ENCODE assay signal across 24 mouse cellular contexts in the genomic region with DNA sequence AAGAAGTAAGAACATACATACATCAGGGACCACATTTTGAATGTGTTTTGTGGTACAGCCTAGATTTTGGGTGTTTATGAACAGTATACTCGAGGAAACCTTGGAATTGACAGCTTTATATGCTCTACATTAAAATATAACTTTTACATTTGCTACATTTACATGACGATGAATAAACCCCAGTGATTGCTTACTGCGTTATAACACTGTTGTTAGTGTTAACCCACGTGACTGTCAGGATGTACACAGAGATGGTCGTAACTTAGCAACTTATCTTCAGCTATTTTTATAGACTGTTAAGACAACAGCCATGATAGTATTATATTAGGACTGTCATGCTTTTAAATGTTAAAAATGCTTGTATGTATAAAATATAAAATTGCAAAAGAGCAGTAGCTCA. TPM values are rescaled to one million over a fixed set of nuclear protein-coding genes. Genes with fewer than 3 reads are reported as not detected.
A peak's percentile ranks its signal among the peaks of the same experiment; 100 is the strongest.
DNase-seq lines count a peak whose midpoint lies in the region; ATAC-seq and TF ChIP-seq lines count a peak whose summit lies in the region.
"Not testable (repeated sequence)": the region's sequence is repeated elsewhere in the genome, so short reads cannot be mapped to it uniquely, and the experiment has no call there.
"Had no signal": no experiment of that assay in that cellular context is flagged by ENCODE, and none has a peak within 500 bp of the region (broad histone marks: within the 10 kb centered on the region; RNA-seq: fewer than 3 reads in every experiment).

No protein-coding gene starts in this region.

- 60% methylated on average over 5 of the region's 5 CpGs for WGBS in embryonic facial prominence, embryonic 11.5 days
- WGBS in forebrain, embryonic 14.5 days, result 60% methylated on average over 5 of the region's 5 CpGs
- WGBS in heart, embryonic 16.5 days, result 45% methylated on average over 5 of the region's 5 CpGs
- 60% methylated on average over 5 of the region's 5 CpGs for WGBS in hindbrain, postnatal 0 days
- WGBS in limb, embryonic 11.5 days, result 64% methylated on average over 5 of the region's 5 CpGs
- 64% methylated on average over 5 of the region's 5 CpGs for WGBS in midbrain, embryonic 11.5 days
- 66% methylated on average over 5 of the region's 5 CpGs for WGBS in neural tube, embryonic 11.5 days

- not testable (repeated sequence) for H3K4me3 ChIP-seq in embryonic facial prominence, embryonic 11.5 days (ENCODE audit: low read depth, low read length); forebrain, embryonic 14.5 days (ENCODE audit: low read depth, low read length); heart, embryonic 16.5 days (ENCODE audit: low read length); hindbrain, postnatal 0 days (ENCODE audit: low read length); limb, embryonic 11.5 days (ENCODE audit: low read depth, low read length); midbrain, embryonic 11.5 days (ENCODE audit: low read depth, low read length); neural tube, embryonic 11.5 days (ENCODE audit: low read depth, low read length)

- not testable (repeated sequence) for DNase-seq in embryonic facial prominence, embryonic 11.5 days (ENCODE audit: low spot score); forebrain, embryonic 14.5 days (ENCODE audit: low spot score); limb, embryonic 11.5 days (ENCODE audit: low spot score); midbrain, embryonic 11.5 days (ENCODE audit: low spot score, missing footprints); neural tube, embryonic 11.5 days (ENCODE audit: low spot score)
- DNase-seq in hindbrain, postnatal 0 days (ENCODE audit: low spot score), result peak; percentile 1
- peak; percentile 1 for DNase-seq in yolk sac, embryonic 10.5 days (ENCODE audit: low spot score)

- not testable (repeated sequence) for H3K27me3 ChIP-seq in embryonic facial prominence, embryonic 11.5 days (ENCODE audit: control insufficient read depth, insufficient read depth, low read length); forebrain, embryonic 14.5 days (replicated peaks; ENCODE audit: control insufficient read depth, insufficient read depth, low read length); heart, embryonic 16.5 days (ENCODE audit: control insufficient read depth, insufficient read depth, low read length); hindbrain, postnatal 0 days (ENCODE audit: insufficient read depth, low read length); limb, embryonic 11.5 days (ENCODE audit: control insufficient read depth, insufficient read depth, low read length); midbrain, embryonic 11.5 days (ENCODE audit: control insufficient read depth, insufficient read depth, low read length); neural tube, embryonic 11.5 days (ENCODE audit: control insufficient read depth, insufficient read depth, low read length)

- not testable (repeated sequence) for H3K4me1 ChIP-seq in embryonic facial prominence, embryonic 11.5 days (ENCODE audit: control insufficient read depth, insufficient read depth, low read length); forebrain, embryonic 14.5 days (ENCODE audit: control insufficient read depth, insufficient read depth, low read length); heart, embryonic 16.5 days (ENCODE audit: control insufficient read depth, insufficient read depth, low read length); hindbrain, postnatal 0 days (ENCODE audit: insufficient read depth, low read length); limb, embryonic 11.5 days (ENCODE audit: control insufficient read depth, insufficient read depth, low read length); midbrain, embryonic 11.5 days (ENCODE audit: control insufficient read depth, insufficient read depth, low read length); neural tube, embryonic 11.5 days (ENCODE audit: control insufficient read depth, insufficient read depth, low read length)

- ATAC-seq in embryonic facial prominence, embryonic 11.5 days (replicated peaks; ENCODE audit: insufficient number of reproducible peaks, low FRiP score, low TSS enrichment, low read depth), result peak; percentile 48; the same call in 1 of the 2 replicates
- peak; percentile 50; the same call in 1 of the 2 replicates for ATAC-seq in forebrain, embryonic 14.5 days
- 0 out of 2 replicates have a peak, but pooled peaks have one; percentile 23 for ATAC-seq in heart, embryonic 16.5 days (replicated peaks; ENCODE audit: extremely low read depth, insufficient read depth, low FRiP score)
- 0 out of 2 replicates have a peak, but pooled peaks have one; percentile 58 for ATAC-seq in hindbrain, postnatal 0 days
- ATAC-seq in limb, embryonic 11.5 days (ENCODE audit: insufficient number of reproducible peaks, low FRiP score, low TSS enrichment, low read depth), result 0 out of 2 replicates have a peak, but pooled peaks have one; percentile 56
- peak; percentile 64 for ATAC-seq in midbrain, embryonic 11.5 days (ENCODE audit: low FRiP score)
- peak; percentile 56; the same call in 1 of the 2 replicates for ATAC-seq in neural tube, embryonic 11.5 days (ENCODE audit: insufficient read depth, low FRiP score, low TSS enrichment)

- H3K27ac ChIP-seq in embryonic facial prominence, embryonic 11.5 days (replicated peaks; ENCODE audit: low read depth, low read length); forebrain, embryonic 14.5 days (ENCODE audit: low read depth, low read length); heart, embryonic 16.5 days (ENCODE audit: low read length); hindbrain, postnatal 0 days; limb, embryonic 11.5 days (replicated peaks; ENCODE audit: low read depth, low read length); midbrain, embryonic 11.5 days (ENCODE audit: low read depth, low read length); neural tube, embryonic 11.5 days (ENCODE audit: low read depth, low read length): not testable (repeated sequence)

- H3K9me3 ChIP-seq in embryonic facial prominence, embryonic 11.5 days (replicated peaks; ENCODE audit: control insufficient read depth, low read length); heart, embryonic 16.5 days (replicated peaks; ENCODE audit: control insufficient read depth, low read length); limb, embryonic 11.5 days (ENCODE audit: control insufficient read depth, low read length); midbrain, embryonic 11.5 days (ENCODE audit: control insufficient read depth, low read length); neural tube, embryonic 11.5 days (ENCODE audit: control insufficient read depth, low read length): not testable (repeated sequence)
- peaks cover 16% of the 10 kb centered on the region for H3K9me3 ChIP-seq in forebrain, embryonic 14.5 days (replicated peaks; ENCODE audit: control insufficient read depth, low read length)
- peaks cover 13% of the 10 kb centered on the region for H3K9me3 ChIP-seq in hindbrain, postnatal 0 days (ENCODE audit: low read length)

- not testable (repeated sequence) for TF ChIP-seq CTCF in hindbrain, postnatal 0 days (IDR thresholded peaks at IDR 0.05; ENCODE audit: low read depth)

- H3K36me3 ChIP-seq in embryonic facial prominence, embryonic 11.5 days (replicated peaks; ENCODE audit: control insufficient read depth, insufficient read depth, low read depth, low read length); forebrain, embryonic 14.5 days (ENCODE audit: control insufficient read depth, insufficient read depth, low read length); heart, embryonic 16.5 days (ENCODE audit: control insufficient read depth, insufficient read depth); hindbrain, postnatal 0 days (ENCODE audit: insufficient read depth, low read length); limb, embryonic 11.5 days (ENCODE audit: control insufficient read depth, insufficient read depth, low read length); midbrain, embryonic 11.5 days (ENCODE audit: control insufficient read depth, insufficient read depth, low read length); neural tube, embryonic 11.5 days (ENCODE audit: control insufficient read depth, insufficient read depth, low read length): not testable (repeated sequence)

- H3K4me2 ChIP-seq in embryonic facial prominence, embryonic 11.5 days (ENCODE audit: low read depth, low read length); forebrain, embryonic 14.5 days (ENCODE audit: low read length); heart, embryonic 16.5 days (ENCODE audit: low read depth, low read length); hindbrain, postnatal 0 days (ENCODE audit: low read depth, low read length); limb, embryonic 11.5 days (ENCODE audit: low read depth, severe bottlenecking); midbrain, embryonic 11.5 days; neural tube, embryonic 11.5 days (ENCODE audit: low read depth): not testable (repeated sequence)

- not testable (repeated sequence) for H3K9ac ChIP-seq in embryonic facial prominence, embryonic 11.5 days (replicated peaks; ENCODE audit: low read length); forebrain, embryonic 14.5 days (ENCODE audit: low read length); heart, embryonic 16.5 days (ENCODE audit: low read length); hindbrain, postnatal 0 days (replicated peaks; ENCODE audit: low read length); limb, embryonic 11.5 days (ENCODE audit: low read length); midbrain, embryonic 11.5 days (ENCODE audit: low read length); neural tube, embryonic 11.5 days (ENCODE audit: low read length)

RNA-seq across cellular contexts. Expression of a gene that starts 17.4 kb away (rescaled TPM):
- not detected in 2 replicates for polyA plus RNA-seq in embryonic facial prominence, embryonic 11.5 days (2014; fragmentation: Nextera tagmentation; extraction: Ambion mirVana)
- not detected in 2 replicates for polyA plus RNA-seq in forebrain, embryonic 14.5 days (2014; fragmentation: Nextera tagmentation; extraction: Ambion mirVana)
- polyA plus RNA-seq in heart, embryonic 16.5 days (2015; fragmentation: Nextera tagmentation; extraction: Ambion mirVana), result not detected in 2 replicates
- total RNA-seq in hindbrain, postnatal 0 days (2014; rRNA removed), result not detected in 2 replicates
- not detected in 2 replicates for polyA plus RNA-seq in hindbrain, postnatal 0 days (2015; fragmentation: Nextera tagmentation; extraction: Ambion mirVana)
- not detected in 2 replicates for polyA plus RNA-seq in limb, embryonic 11.5 days (2014; fragmentation: Nextera tagmentation; extraction: Ambion mirVana)
- not detected in 2 replicates for polyA plus RNA-seq in midbrain, embryonic 11.5 days (2014; fragmentation: Nextera tagmentation; extraction: Ambion mirVana)
- polyA plus RNA-seq in neural tube, embryonic 11.5 days (2014; fragmentation: Nextera tagmentation; extraction: Ambion mirVana), result not detected in 2 replicates
- total RNA-seq: adrenal gland, postnatal 14 days; gastrocnemius, postnatal 14 days; heart, adult 18-20 months; heart, postnatal 25 days; layer of hippocampus, postnatal 10 days; left cerebral cortex, adult 8-10 months; megakaryocyte progenitor cell, adult 5-6 weeks; MEL; monocyte, adult 5-6 weeks had no signal
- polyA plus RNA-seq: brain, embryonic 14.5 days; forebrain, embryonic 13.5 days; kidney, embryonic 14.5 days; large intestine, adult 2 months; limb, embryonic 10.5 days; liver, embryonic 14.5 days; neural tube, embryonic 13.5 days had no signal

RNA-seq across cellular contexts. Expression of a gene that starts 24.3 kb away (rescaled TPM):
- not detected in 2 replicates for polyA plus RNA-seq in embryonic facial prominence, embryonic 11.5 days (2014; fragmentation: Nextera tagmentation; extraction: Ambion mirVana)
- not detected in 2 replicates for polyA plus RNA-seq in forebrain, embryonic 14.5 days (2014; fragmentation: Nextera tagmentation; extraction: Ambion mirVana)
- polyA plus RNA-seq in heart, embryonic 16.5 days (2015; fragmentation: Nextera tagmentation; extraction: Ambion mirVana), result 0.25 TPM in 1 of 2 replicates, not detected in the other
- total RNA-seq in hindbrain, postnatal 0 days (2014; rRNA removed), result not detected in 2 replicates
- not detected in 2 replicates for polyA plus RNA-seq in hindbrain, postnatal 0 days (2015; fragmentation: Nextera tagmentation; extraction: Ambion mirVana)
- not detected in 2 replicates for polyA plus RNA-seq in limb, embryonic 11.5 days (2014; fragmentation: Nextera tagmentation; extraction: Ambion mirVana)
- polyA plus RNA-seq in midbrain, embryonic 11.5 days (2014; fragmentation: Nextera tagmentation; extraction: Ambion mirVana), result not detected in 2 replicates
- not detected in 2 replicates for polyA plus RNA-seq in neural tube, embryonic 11.5 days (2014; fragmentation: Nextera tagmentation; extraction: Ambion mirVana)
- total RNA-seq: adrenal gland, postnatal 14 days; gastrocnemius, postnatal 14 days; heart, adult 18-20 months; heart, postnatal 25 days; layer of hippocampus, postnatal 10 days; left cerebral cortex, adult 8-10 months; megakaryocyte progenitor cell, adult 5-6 weeks; MEL; monocyte, adult 5-6 weeks had no signal
- polyA plus RNA-seq: brain, embryonic 14.5 days; forebrain, embryonic 13.5 days; kidney, embryonic 14.5 days; large intestine, adult 2 months; limb, embryonic 10.5 days; neural tube, embryonic 13.5 days had no signal

RNA-seq across cellular contexts. Expression of a gene that starts 55.4 kb away (rescaled TPM):
- polyA plus RNA-seq in embryonic facial prominence, embryonic 11.5 days (2014; fragmentation: Nextera tagmentation; extraction: Ambion mirVana), result not detected in 2 replicates
- polyA plus RNA-seq in forebrain, embryonic 14.5 days (2014; fragmentation: Nextera tagmentation; extraction: Ambion mirVana), result not detected in 2 replicates
- not detected in 2 replicates for polyA plus RNA-seq in heart, embryonic 16.5 days (2015; fragmentation: Nextera tagmentation; extraction: Ambion mirVana)
- total RNA-seq in hindbrain, postnatal 0 days (2014; rRNA removed), result not detected in 2 replicates
- polyA plus RNA-seq in hindbrain, postnatal 0 days (2015; fragmentation: Nextera tagmentation; extraction: Ambion mirVana), result not detected in 2 replicates
- polyA plus RNA-seq in limb, embryonic 11.5 days (2014; fragmentation: Nextera tagmentation; extraction: Ambion mirVana), result not detected in 2 replicates
- not detected in 2 replicates for polyA plus RNA-seq in midbrain, embryonic 11.5 days (2014; fragmentation: Nextera tagmentation; extraction: Ambion mirVana)
- polyA plus RNA-seq in neural tube, embryonic 11.5 days (2014; fragmentation: Nextera tagmentation; extraction: Ambion mirVana), result not detected in 2 replicates
- total RNA-seq: adrenal gland, postnatal 14 days; gastrocnemius, postnatal 14 days; heart, adult 18-20 months; heart, postnatal 25 days; layer of hippocampus, postnatal 10 days; left cerebral cortex, adult 8-10 months; megakaryocyte progenitor cell, adult 5-6 weeks; MEL; monocyte, adult 5-6 weeks had no signal
- polyA plus RNA-seq: brain, embryonic 14.5 days; forebrain, embryonic 13.5 days; kidney, embryonic 14.5 days; large intestine, adult 2 months; limb, embryonic 10.5 days; liver, embryonic 14.5 days; neural tube, embryonic 13.5 days had no signal
